Mouse (Mus musculus): Measurements from ENCODE around the gene Hmcn1. TPM values are rescaled to one million over a fixed set of nuclear protein-coding genes. Genes with fewer than 3 reads are reported as not detected.

Hmcn1 gene
- polyA plus RNA-seq, 1 experiment from 2014 or later = 5.3 TPM

- no peak for ATAC-seq
- whole genome bisulfite sequencing (ENCODE audit: insufficient replicate concordance) = 43% methylated on average over 6 of the region's 6 CpGs
- no peaks in the 10 kb centered on the region for H3K9me3 ChIP-seq (replicated peaks)
Observed at GRCm38 (mm10) chr1:150920276-150920675, 73.0 kb downstream of the Hmcn1 start.

GRCm38 (mm10) chr1:150914936-150915335 lies 78.3 kb downstream of the Hmcn1 start:
- Histone ChIP-seq H3K4me2 (no peak overlapping the region), H3K4me3 (no peak overlapping the region), H3K9me3 (replicated peaks) (no peaks in the 10 kb centered on the region), H3K9ac (no peak overlapping the region), H3K27me3 (replicated peaks) (no peaks in the 10 kb centered on the region), H3K27ac (no peak overlapping the region), H3K36me3 (no peaks in the 10 kb centered on the region), H3K4me1 (no peaks in the 10 kb centered on the region)
- no peak for ATAC-seq
- 41% methylated on average over 2 of the region's 2 CpGs for WGBS (ENCODE audit: insufficient replicate concordance)

More at GRCm38 (mm10) chr1:150920276-150920675, 73.0 kb downstream of the Hmcn1 start:
- Histone ChIP-seq H3K4me2 (no peak overlapping the region), H3K9ac (no peak overlapping the region), H3K27ac (no peak overlapping the region), H3K4me3 (no peak overlapping the region), H3K27me3 (replicated peaks) (no peaks in the 10 kb centered on the region), H3K4me1 (no peaks in the 10 kb centered on the region), H3K36me3 (no peaks in the 10 kb centered on the region)

DNA sequence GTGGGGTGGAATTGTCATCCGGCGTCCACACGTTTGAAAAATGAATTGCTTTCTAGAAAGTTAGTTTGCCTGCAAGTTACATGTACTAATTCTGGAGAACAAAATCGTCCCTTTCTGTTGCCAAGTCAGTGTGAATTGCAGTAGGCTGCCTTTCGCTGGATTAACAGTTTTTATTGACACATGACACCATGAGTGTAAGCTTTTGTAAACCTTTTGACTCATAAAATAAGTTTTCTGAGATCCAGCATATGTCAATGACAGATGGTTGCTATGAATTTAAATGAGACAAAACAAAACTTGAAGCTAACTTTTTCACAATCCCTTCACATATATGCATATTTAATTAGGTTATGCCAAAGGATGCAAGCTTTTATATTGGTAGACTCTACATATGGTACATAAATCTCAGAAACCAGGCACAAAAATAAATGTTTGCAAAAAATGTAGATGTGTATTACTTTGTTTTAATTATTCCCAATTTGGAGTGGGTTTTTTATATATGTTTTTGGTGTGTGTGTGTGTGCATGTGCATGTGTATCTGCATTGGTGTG lies 79.6 kb downstream of the Hmcn1 start:
- Histone ChIP-seq H3K9me3 (replicated peaks) (no peaks in the 10 kb centered on the region), H3K36me3 (no peaks in the 10 kb centered on the region), H3K4me2 (no peak overlapping the region), H3K4me1 (no peaks in the 10 kb centered on the region), H3K9ac (no peak overlapping the region), H3K27ac (no peak overlapping the region), H3K4me3 (no peak overlapping the region), H3K27me3 (replicated peaks) (no peaks in the 10 kb centered on the region)
- WGBS (ENCODE audit: insufficient replicate concordance) = 69% methylated on average over 5 of the region's 5 CpGs
- ATAC-seq = no peak

GRCm38 (mm10) chr1:150909642-150910041 lies 83.6 kb downstream of the Hmcn1 start:
- no peaks in the 10 kb centered on the region for H3K27me3 ChIP-seq (replicated peaks)
- no peaks in the 10 kb centered on the region for H3K4me1 ChIP-seq
- H3K4me3 ChIP-seq = no peak overlapping the region
- H3K27ac ChIP-seq = no peak overlapping the region
- H3K4me2 ChIP-seq = no peak overlapping the region
- no peak for ATAC-seq
- 64% methylated on average over 2 of the region's 2 CpGs for WGBS (ENCODE audit: insufficient replicate concordance)
- no peaks in the 10 kb centered on the region for H3K9me3 ChIP-seq (replicated peaks)
- H3K9ac ChIP-seq = no peak overlapping the region
- no peaks in the 10 kb centered on the region for H3K36me3 ChIP-seq

- H3K27ac ChIP-seq = no peak overlapping the region
- H3K4me3 ChIP-seq = no peak overlapping the region
- no peaks in the 10 kb centered on the region for H3K4me1 ChIP-seq
- H3K9ac ChIP-seq = no peak overlapping the region
- H3K27me3 ChIP-seq (replicated peaks) = no peaks in the 10 kb centered on the region
- no peak for ATAC-seq
- 59% methylated on average over 5 of the region's 5 CpGs for WGBS (ENCODE audit: insufficient replicate concordance)
- no peaks in the 10 kb centered on the region for H3K36me3 ChIP-seq
- no peaks in the 10 kb centered on the region for H3K9me3 ChIP-seq (replicated peaks)
- no peak overlapping the region for H3K4me2 ChIP-seq
Observed at GRCm38 (mm10) chr1:150893677-150894188, 99.5 kb downstream of the Hmcn1 start.

GRCm38 (mm10) chr1:150890017-150890416 lies 103.2 kb downstream of the Hmcn1 start:
- Histone ChIP-seq H3K4me2 (no peak overlapping the region), H3K36me3 (no peaks in the 10 kb centered on the region), H3K27me3 (replicated peaks) (no peaks in the 10 kb centered on the region), H3K9ac (no peak overlapping the region), H3K27ac (no peak overlapping the region), H3K9me3 (replicated peaks) (no peaks in the 10 kb centered on the region), H3K4me3 (no peak overlapping the region), H3K4me1 (no peaks in the 10 kb centered on the region)
- WGBS (ENCODE audit: insufficient replicate concordance) = 52% methylated on average over 4 of the region's 4 CpGs
- no peak for ATAC-seq

- Histone ChIP-seq H3K27me3 (replicated peaks) (no peaks in the 10 kb centered on the region), H3K4me1 (no peaks in the 10 kb centered on the region), H3K36me3 (no peaks in the 10 kb centered on the region), H3K9me3 (replicated peaks) (no peaks in the 10 kb centered on the region), H3K27ac (no peak overlapping the region), H3K4me2 (no peak overlapping the region), H3K9ac (no peak overlapping the region), H3K4me3 (no peak overlapping the region)
- WGBS (ENCODE audit: insufficient replicate concordance) = 43% methylated on average over 1 of the region's 1 CpGs
- ATAC-seq = no peak
Observed at GRCm38 (mm10) chr1:150886267-150886666, 107.0 kb downstream of the Hmcn1 start.

DNA sequence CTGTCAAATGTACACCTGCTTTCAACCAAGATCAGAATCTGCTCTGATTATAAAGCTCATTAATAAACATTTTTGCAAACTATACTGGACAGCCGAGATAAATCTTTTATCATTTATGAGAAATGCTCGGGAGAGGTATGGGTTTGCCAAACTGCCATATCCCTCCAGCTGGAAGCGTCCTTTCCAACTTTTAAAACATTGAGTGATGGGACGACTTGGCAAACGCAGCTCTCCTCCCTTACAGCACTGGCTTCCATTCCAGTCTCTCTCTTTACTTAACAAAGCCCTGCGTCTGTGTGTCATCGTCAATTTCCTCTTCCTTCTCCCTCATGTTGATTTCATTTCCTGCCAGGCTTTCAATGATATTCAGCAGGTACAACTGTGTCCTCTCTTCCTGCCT lies 114.8 kb downstream of the Hmcn1 start:
- Histone ChIP-seq H3K36me3 (no peaks in the 10 kb centered on the region), H3K27me3 (replicated peaks) (no peaks in the 10 kb centered on the region), H3K9ac (no peak overlapping the region), H3K4me2 (no peak overlapping the region), H3K27ac (no peak overlapping the region), H3K4me1 (no peaks in the 10 kb centered on the region), H3K4me3 (no peak overlapping the region), H3K9me3 (replicated peaks) (no peaks in the 10 kb centered on the region)
- no peak for ATAC-seq
- 47% methylated on average over 7 of the region's 7 CpGs for WGBS (ENCODE audit: insufficient replicate concordance)

- no peak overlapping the region for H3K9ac ChIP-seq
- no peak overlapping the region for H3K4me2 ChIP-seq
- H3K4me3 ChIP-seq = no peak overlapping the region
- 65% methylated on average over 4 of the region's 4 CpGs for WGBS (ENCODE audit: insufficient replicate concordance)
- no peak overlapping the region for H3K27ac ChIP-seq
- no peaks in the 10 kb centered on the region for H3K36me3 ChIP-seq
- no peaks in the 10 kb centered on the region for H3K27me3 ChIP-seq (replicated peaks)
- no peak for ATAC-seq
- no peaks in the 10 kb centered on the region for H3K4me1 ChIP-seq
- H3K9me3 ChIP-seq (replicated peaks) = no peaks in the 10 kb centered on the region
Observed at GRCm38 (mm10) chr1:150877920-150878319, 115.3 kb downstream of the Hmcn1 start.

DNA sequence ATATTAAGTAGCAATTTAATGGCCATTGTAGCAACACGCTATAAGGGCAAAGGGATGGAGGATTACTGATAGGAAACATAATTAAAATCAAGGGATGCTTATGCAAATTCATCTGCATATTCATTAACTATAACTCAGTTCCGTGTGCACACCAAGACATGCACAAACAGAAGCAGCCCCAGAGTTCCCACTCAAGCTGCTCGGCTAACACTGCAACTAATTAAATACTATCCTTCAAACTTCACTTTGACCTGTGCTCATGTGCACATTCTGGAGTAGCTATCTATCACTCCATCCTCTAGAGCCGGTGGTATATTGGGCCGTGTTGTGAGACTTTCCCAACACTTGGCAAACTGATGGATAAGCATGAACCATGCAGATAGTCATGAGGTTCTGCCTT lies 119.2 kb downstream of the Hmcn1 start:
- no peak overlapping the region for H3K9ac ChIP-seq
- 71% methylated on average over 5 of the region's 5 CpGs for whole genome bisulfite sequencing (ENCODE audit: insufficient replicate concordance)
- no peak for ATAC-seq
- no peak overlapping the region for H3K4me3 ChIP-seq
- H3K9me3 ChIP-seq (replicated peaks) = no peaks in the 10 kb centered on the region
- no peaks in the 10 kb centered on the region for H3K36me3 ChIP-seq
- H3K4me2 ChIP-seq = no peak overlapping the region
- no peaks in the 10 kb centered on the region for H3K27me3 ChIP-seq (replicated peaks)
- no peaks in the 10 kb centered on the region for H3K4me1 ChIP-seq
- H3K27ac ChIP-seq = no peak overlapping the region

DNA sequence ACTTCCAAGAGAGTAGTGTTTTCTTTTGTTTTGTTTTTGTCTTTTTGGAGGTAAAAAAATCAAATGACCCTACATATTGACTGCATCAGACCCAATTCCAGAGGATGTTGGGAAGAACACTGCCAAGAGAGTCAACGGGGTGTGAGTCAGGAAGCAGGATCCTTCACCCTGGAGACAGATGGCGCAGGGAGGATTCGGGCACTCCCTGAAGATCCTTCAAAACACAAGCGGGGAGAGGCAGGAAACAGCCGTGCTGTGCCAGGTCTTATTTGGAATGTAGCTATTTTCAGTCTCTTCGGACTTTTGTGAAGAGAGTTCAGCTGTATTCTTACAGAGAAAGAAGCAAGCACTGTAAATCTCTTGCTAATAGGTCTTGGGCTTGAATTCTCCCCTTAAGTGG lies 120.0 kb downstream of the Hmcn1 start:
- ATAC-seq = no peak
- no peaks in the 10 kb centered on the region for H3K27me3 ChIP-seq (replicated peaks)
- no peaks in the 10 kb centered on the region for H3K9me3 ChIP-seq (replicated peaks)
- no peak overlapping the region for H3K4me3 ChIP-seq
- H3K27ac ChIP-seq = 0 out of 2 replicates have a peak overlapping the region, but pooled peaks have one; percentile 14
- no peak overlapping the region for H3K4me2 ChIP-seq
- H3K4me1 ChIP-seq = no peaks in the 10 kb centered on the region
- 43% methylated on average over 6 of the region's 6 CpGs for WGBS (ENCODE audit: insufficient replicate concordance)
- H3K36me3 ChIP-seq = no peaks in the 10 kb centered on the region
- no peak overlapping the region for H3K9ac ChIP-seq

GRCm38 (mm10) chr1:150872105-150872504 lies 121.1 kb downstream of the Hmcn1 start:
- no peak overlapping the region for H3K9ac ChIP-seq
- H3K4me1 ChIP-seq = 0 out of 2 replicates have a peak, but pooled peaks cover under 1% of the 10 kb centered on the region
- no peaks in the 10 kb centered on the region for H3K36me3 ChIP-seq
- 70% methylated on average over 3 of the region's 3 CpGs for WGBS (ENCODE audit: insufficient replicate concordance)
- H3K9me3 ChIP-seq (replicated peaks) = no peaks in the 10 kb centered on the region
- no peak for ATAC-seq
- H3K4me3 ChIP-seq = no peak overlapping the region
- H3K27ac ChIP-seq = no peak overlapping the region
- H3K4me2 ChIP-seq = no peak overlapping the region
- no peaks in the 10 kb centered on the region for H3K27me3 ChIP-seq (replicated peaks)

DNA sequence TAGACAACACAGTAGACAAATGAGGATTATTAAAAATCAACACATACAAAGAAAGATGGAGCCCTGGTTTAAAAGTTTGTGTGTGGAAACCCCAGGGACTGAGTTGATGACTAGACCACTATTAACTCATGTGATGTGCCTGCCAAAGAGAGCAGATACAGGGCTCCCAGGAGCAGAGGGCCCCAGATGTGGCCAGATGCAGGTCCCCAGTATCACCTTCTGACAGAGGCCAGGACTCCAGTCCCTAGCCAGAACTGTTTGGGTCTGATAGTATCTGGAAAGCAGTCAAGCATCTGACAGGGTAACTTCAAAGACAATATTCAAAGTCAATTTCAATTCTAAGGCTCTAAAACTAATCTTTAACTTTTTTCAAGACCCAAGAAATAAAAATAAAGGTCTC lies 124.0 kb downstream of the Hmcn1 start:
- H3K4me1 ChIP-seq = peaks cover 5% of the 10 kb centered on the region
- H3K27ac ChIP-seq = no peak overlapping the region
- no peaks in the 10 kb centered on the region for H3K27me3 ChIP-seq (replicated peaks)
- H3K9me3 ChIP-seq (replicated peaks) = no peaks in the 10 kb centered on the region
- H3K9ac ChIP-seq = no peak overlapping the region
- no peak overlapping the region for H3K4me3 ChIP-seq
- H3K4me2 ChIP-seq = no peak overlapping the region
- ATAC-seq = peak; percentile 67
- H3K36me3 ChIP-seq = no peaks in the 10 kb centered on the region

All from liver, embryonic 12.5 days (tissue).